Mouse (Mus musculus) liver, embryonic 13.5 days (tissue): Measurements from ENCODE around the gene Bves. TPM values are rescaled to one million over a fixed set of nuclear protein-coding genes. Genes with fewer than 3 reads are reported as not detected.
"Not testable (repeated sequence)": the region's sequence is repeated elsewhere in the genome, so short reads cannot be mapped to it uniquely, and the experiment has no call there.

Experiments
- ATAC-seq: fragments of 200-750 bp; cut with Nextera tagmentation; 2 replicates; pipeline ENCODE4 v1.8.0; 2017; ENCODE audit warnings: low read depth, mild to moderate bottlenecking, moderate number of reproducible peaks, moderate library complexity
- DNase-seq: peaks from one replicate; pipeline ENCODE4 v3.0.0; 2022
- H3K27ac ChIP-seq: fragments of 300-500 bp; sonication (generic); 2 replicates; pipeline ENCODE4 v1.5.1; 2015; ENCODE audit warnings: moderate library complexity, mild to moderate bottlenecking, inconsistent platforms
- H3K27me3 ChIP-seq: fragments of 300-500 bp; sonication (generic); 2 replicates; pipeline ENCODE4 v1.6.1; 2015; ENCODE audit warnings: mild to moderate bottlenecking, inconsistent platforms
- H3K36me3 ChIP-seq: fragments of 300-500 bp; sonication (generic); 2 replicates; pipeline ENCODE4 v1.6.1; 2015; ENCODE audit warnings: mild to moderate bottlenecking, inconsistent platforms
- H3K4me1 ChIP-seq: fragments of 300-500 bp; sonication (generic); replicated peaks from 2 replicates; pipeline ENCODE4 v1.6.1; 2015; ENCODE audit warnings: inconsistent platforms
- H3K4me2 ChIP-seq: fragments of 300-500 bp; sonication (generic); 2 replicates; pipeline ENCODE4 v1.6.1; 2015; ENCODE audit warnings: inconsistent platforms, mild to moderate bottlenecking, moderate library complexity
- H3K4me3 ChIP-seq: fragments of 300-500 bp; sonication (generic); replicated peaks from 2 replicates; pipeline ENCODE4 v1.5.1; 2015; ENCODE audit warnings: mild to moderate bottlenecking, inconsistent platforms
- H3K9ac ChIP-seq: fragments of 300-500 bp; sonication (generic); 2 replicates; pipeline ENCODE4 v1.6.1; 2015; ENCODE audit warnings: mild to moderate bottlenecking, inconsistent platforms
- H3K9me3 ChIP-seq: fragments of 300-500 bp; sonication (generic); replicated peaks from 2 replicates; pipeline ENCODE4 v1.6.1; 2016; ENCODE audit warnings: inconsistent platforms
- WGBS: fragments of 180-500 bp; shearing (Covaris S2); methylation state at CpG from one replicate; pipeline ENCODE4 v1.1.7; 2015; ENCODE audit not compliant: insufficient replicate concordance; 5-methylcytosine and 5-hydroxymethylcytosine counted together
- polyA plus RNA-seq: library from polyadenylated mRNA; unstranded; fragments of >200 nt; fragmentation: Nextera tagmentation; extraction: Ambion mirVana; gene quantifications from 2 replicates; pipeline ENCODE4 v1.2.1, GENCODE M21; 2015

Gene Bves
- polyA plus RNA-seq: 0.16 and 0.22 TPM in 2 replicates

GRCm38 (mm10) chr10:45335434-45336422 is at the start of gene Bves:
Bves (plus strand) TSS chr10:45335772.
- H3K9me3 ChIP-seq: no peaks in the 10 kb centered on the region
- H3K27ac ChIP-seq: no peak within 1 kb of the TSS
- 1% methylated on average over 115 of the region's 116 CpGs for WGBS
- no peak within 1 kb of the TSS for H3K9ac ChIP-seq
- H3K4me3 ChIP-seq: peak within 1 kb of the TSS; percentile 60
- ATAC-seq: no peak
- no peak for DNase-seq
- peaks cover 48% of the 10 kb centered on the region for H3K27me3 ChIP-seq
- H3K36me3 ChIP-seq: no peaks in the 10 kb centered on the region
- peak within 1 kb of the TSS; percentile 69 for H3K4me2 ChIP-seq
- no peaks in the 10 kb centered on the region for H3K4me1 ChIP-seq

GRCm38 (mm10) chr10:45288351-45288750 is 47.2 kb upstream of the Bves start:
- 29% methylated on average over 7 of the region's 7 CpGs for WGBS
- no peaks in the 10 kb centered on the region for H3K36me3 ChIP-seq
- H3K27ac ChIP-seq: no peak overlapping the region
- no peaks in the 10 kb centered on the region for H3K9me3 ChIP-seq
- H3K27me3 ChIP-seq: peaks cover 46% of the 10 kb centered on the region
- H3K9ac ChIP-seq: no peak overlapping the region
- ATAC-seq: no peak
- DNase-seq: no peak
- H3K4me1 ChIP-seq: no peaks in the 10 kb centered on the region
- no peak overlapping the region for H3K4me2 ChIP-seq
- H3K4me3 ChIP-seq: no peak overlapping the region

- WGBS: 1% methylated on average over 67 of the region's 71 CpGs
- Histone ChIP-seq H3K36me3 (no peaks in the 10 kb centered on the region), H3K27me3 (peaks cover 46% of the 10 kb centered on the region), H3K27ac (no peak overlapping the region), H3K9me3 (no peaks in the 10 kb centered on the region), H3K4me2 (peak overlapping the region; percentile 66), H3K9ac (0 out of 2 replicates have a peak overlapping the region, but pooled peaks have one; percentile 10), H3K4me1 (no peaks in the 10 kb centered on the region), H3K4me3 (peak overlapping the region; percentile 49)
- DNase-seq: no peak
- ATAC-seq: no peak
Measured at GRCm38 (mm10) chr10:45289218-45290105, 46.1 kb upstream of the Bves start.

GRCm38 (mm10) chr10:45290618-45291017 is 45.0 kb upstream of the Bves start:
- Histone ChIP-seq H3K27me3 (peaks cover 42% of the 10 kb centered on the region), H3K9me3 (no peaks in the 10 kb centered on the region), H3K4me2 (no peak overlapping the region), H3K9ac (no peak overlapping the region), H3K4me3 (no peak overlapping the region), H3K36me3 (no peaks in the 10 kb centered on the region), H3K4me1 (no peaks in the 10 kb centered on the region), H3K27ac (no peak overlapping the region)
- WGBS: 47% methylated on average over 5 of the region's 5 CpGs
- no peak for DNase-seq
- no peak for ATAC-seq

GRCm38 (mm10) chr10:45292159-45292558 is 43.4 kb upstream of the Bves start:
- not testable (repeated sequence) for H3K4me1 ChIP-seq, H3K27ac ChIP-seq, H3K4me3 ChIP-seq, DNase-seq, H3K9me3 ChIP-seq, H3K36me3 ChIP-seq, ATAC-seq, H3K9ac ChIP-seq, H3K4me2 ChIP-seq
- H3K27me3 ChIP-seq: peaks cover 37% of the 10 kb centered on the region
- 47% methylated on average over 4 of the region's 4 CpGs for WGBS

- WGBS: 60% methylated on average over 5 of the region's 5 CpGs
Measured at GRCm38 (mm10) chr10:45295093-45295492, 40.5 kb upstream of the Bves start.

GRCm38 (mm10) chr10:45298503-45298902 is 37.1 kb upstream of the Bves start:
- ATAC-seq: no peak
- Histone ChIP-seq H3K4me2 (no peak overlapping the region), H3K4me3 (no peak overlapping the region), H3K9ac (no peak overlapping the region), H3K36me3 (no peaks in the 10 kb centered on the region), H3K4me1 (no peaks in the 10 kb centered on the region), H3K27me3 (no peaks in the 10 kb centered on the region), H3K27ac (no peak overlapping the region), H3K9me3 (no peaks in the 10 kb centered on the region)
- 66% methylated on average over 6 of the region's 6 CpGs for WGBS
- no peak for DNase-seq

More at GRCm38 (mm10) chr10:45295093-45295492, 40.5 kb upstream of the Bves start:
- DNase-seq (no peak), ATAC-seq (no peak)
- H3K9me3 ChIP-seq: no peaks in the 10 kb centered on the region
- H3K9ac ChIP-seq: no peak overlapping the region
- H3K27me3 ChIP-seq: peaks cover 12% of the 10 kb centered on the region
- H3K4me1 ChIP-seq: no peaks in the 10 kb centered on the region
- H3K4me3 ChIP-seq: no peak overlapping the region
- H3K4me2 ChIP-seq: no peak overlapping the region
- no peak overlapping the region for H3K27ac ChIP-seq
- H3K36me3 ChIP-seq: no peaks in the 10 kb centered on the region

GRCm38 (mm10) chr10:45299509-45299908 is 36.1 kb upstream of the Bves start:
- no peak for ATAC-seq
- no peak for DNase-seq
- Histone ChIP-seq H3K4me2 (no peak overlapping the region), H3K27ac (no peak overlapping the region), H3K4me1 (no peaks in the 10 kb centered on the region), H3K4me3 (no peak overlapping the region), H3K9me3 (no peaks in the 10 kb centered on the region), H3K27me3 (no peaks in the 10 kb centered on the region), H3K36me3 (no peaks in the 10 kb centered on the region), H3K9ac (no peak overlapping the region)
- 57% methylated on average over 4 of the region's 4 CpGs for WGBS

- DNase-seq: no peak
- no peak overlapping the region for H3K4me2 ChIP-seq
- 53% methylated on average over 14 of the region's 14 CpGs for whole genome bisulfite sequencing
Measured at GRCm38 (mm10) chr10:45303315-45304036, 32.1 kb upstream of the Bves start.

GRCm38 (mm10) chr10:45305173-45305572 is 30.4 kb upstream of the Bves start:
- H3K4me1 ChIP-seq: no peaks in the 10 kb centered on the region
- no peak for DNase-seq

More at GRCm38 (mm10) chr10:45303315-45304036, 32.1 kb upstream of the Bves start:
- Histone ChIP-seq H3K36me3 (no peaks in the 10 kb centered on the region), H3K9me3 (no peaks in the 10 kb centered on the region), H3K27ac (no peak overlapping the region), H3K27me3 (no peaks in the 10 kb centered on the region), H3K9ac (no peak overlapping the region), H3K4me3 (no peak overlapping the region), H3K4me1 (no peaks in the 10 kb centered on the region)
- no peak for ATAC-seq

More at GRCm38 (mm10) chr10:45305173-45305572, 30.4 kb upstream of the Bves start:
- Histone ChIP-seq H3K9me3 (no peaks in the 10 kb centered on the region), H3K4me2 (no peak overlapping the region), H3K4me3 (no peak overlapping the region), H3K36me3 (no peaks in the 10 kb centered on the region), H3K9ac (no peak overlapping the region), H3K27me3 (no peaks in the 10 kb centered on the region), H3K27ac (no peak overlapping the region)
- 72% methylated on average over 5 of the region's 5 CpGs for WGBS
- no peak for ATAC-seq
